Mouse (Mus musculus): Measurements from ENCODE around the gene Tmtc1.

- TF ChIP-seq TAL1 (IDR thresholded peaks at IDR 0.05; ENCODE audit: low read length) (no peak), GATA1 (IDR thresholded peaks at IDR 0.05; ENCODE audit: low read length) (no peak)
Measured at GRCm38 (mm10) chr6:148436441-148437001, 7.7 kb downstream of the Tmtc1 start.

Data from erythroblast, embryonic 14.5 days (primary cell).